Mouse (Mus musculus) monocyte, adult 2 months (primary cell): ENCODE measurements around the gene Ubald1.

ENCODE experiments used
- DNase-seq, 2 experiments: peaks; one replicate each; pipeline ENCODE4 v3.0.0; 2022; ENCODE audit warnings: low spot score in 2 of 2, low read depth in 1 of 2

Gene Ubald1

DNA sequence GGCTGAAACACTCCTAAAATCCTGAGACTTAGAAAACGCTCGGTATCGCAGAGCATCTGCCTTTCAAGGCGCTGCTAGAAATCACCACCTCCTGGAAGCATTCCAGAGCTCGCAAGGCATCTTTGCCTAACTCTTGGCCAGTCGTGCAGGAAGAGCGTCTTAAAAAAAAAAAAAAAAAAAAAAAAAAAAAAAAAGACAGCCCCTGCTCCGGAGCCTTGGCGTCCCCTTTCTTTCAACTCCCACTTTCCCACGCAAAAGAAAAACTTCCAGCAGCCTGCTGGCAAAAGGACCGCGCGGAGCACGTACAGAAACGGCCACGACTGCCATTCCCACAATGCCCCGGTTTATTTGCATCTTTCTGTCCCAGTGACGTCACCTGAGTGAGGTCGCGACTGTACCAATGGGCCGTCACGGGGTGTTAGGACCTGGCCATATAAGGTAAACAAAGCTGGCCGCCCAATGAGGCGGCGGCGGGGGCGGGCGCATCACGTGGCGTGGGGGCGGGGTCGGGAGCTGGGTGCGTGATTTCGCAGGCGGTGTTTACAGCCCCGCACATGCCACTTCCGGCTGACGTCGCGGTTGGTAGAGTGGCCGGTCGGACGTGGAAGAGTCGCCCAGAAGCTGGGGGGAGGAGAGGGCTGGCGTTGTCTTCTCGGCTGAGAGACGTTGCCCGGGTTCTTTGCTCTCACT lies at the start of gene Ubald1:
TSS of gene Ubald1 (minus strand) at position 180 of the 690 bp plus-strand sequence.
- peak; percentile 88 to 91 for DNase-seq

DNA sequence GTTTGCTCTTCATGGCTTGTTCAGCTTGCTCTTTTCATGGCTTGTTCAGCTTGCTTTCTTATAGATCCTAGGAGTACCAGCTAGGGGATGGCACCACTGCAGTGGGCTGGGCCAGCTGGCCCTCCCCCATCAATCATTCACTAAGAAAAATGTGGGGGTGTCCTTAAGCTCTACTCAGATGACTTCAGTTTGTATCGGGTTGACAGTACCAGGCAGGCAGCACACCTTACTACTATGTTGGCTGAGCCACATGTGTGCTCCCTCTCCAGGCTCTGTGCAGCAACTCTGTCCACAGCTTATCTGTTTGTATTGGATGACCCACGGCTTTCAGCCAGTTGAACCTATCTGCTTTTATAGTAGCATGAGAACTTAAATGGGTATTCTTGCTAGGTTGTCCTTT lies 48.4 kb upstream of the Ubald1 start:
- DNase-seq: no peak

DNA sequence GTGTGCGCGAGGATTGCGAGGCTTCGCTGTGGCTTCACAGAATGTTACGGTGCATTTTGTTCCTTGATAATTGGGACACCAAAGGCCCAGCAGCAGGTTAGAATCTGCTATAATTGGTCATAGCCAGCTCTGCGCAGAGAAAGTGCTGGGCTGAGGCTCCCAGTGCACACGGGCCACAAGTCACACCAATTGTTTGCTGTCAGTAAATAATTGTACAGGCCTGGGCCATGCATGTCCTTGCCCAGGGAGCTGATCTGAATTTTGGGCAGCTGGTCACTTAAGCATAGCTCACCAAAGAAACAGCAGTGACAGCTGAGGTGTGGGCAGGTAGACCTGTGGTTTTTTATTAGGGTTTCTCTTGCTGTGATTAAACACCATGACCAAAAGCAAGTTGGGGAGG lies 47.9 kb upstream of the Ubald1 start:
- DNase-seq: no peak

DNA sequence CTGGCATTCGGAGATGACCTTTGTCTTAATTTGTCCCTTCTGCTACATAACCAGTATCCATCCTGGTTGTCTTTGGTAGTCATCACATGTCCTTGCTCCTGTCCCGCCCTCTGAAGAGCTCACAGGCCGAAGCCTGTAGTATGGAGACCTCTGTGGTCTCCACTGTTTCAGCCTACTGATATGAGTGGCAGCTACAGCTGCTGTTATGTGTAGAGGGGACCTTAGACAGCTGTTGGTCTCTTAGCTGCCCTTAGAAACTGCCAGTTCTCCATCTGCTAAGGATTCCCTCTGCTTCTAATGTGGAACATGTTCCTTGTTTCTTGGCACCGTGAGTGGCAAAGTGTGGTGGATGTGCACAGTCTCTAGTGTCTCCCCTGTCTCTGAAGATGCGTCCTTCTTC lies 43.9 kb upstream of the Ubald1 start:
- no peak for DNase-seq

DNA sequence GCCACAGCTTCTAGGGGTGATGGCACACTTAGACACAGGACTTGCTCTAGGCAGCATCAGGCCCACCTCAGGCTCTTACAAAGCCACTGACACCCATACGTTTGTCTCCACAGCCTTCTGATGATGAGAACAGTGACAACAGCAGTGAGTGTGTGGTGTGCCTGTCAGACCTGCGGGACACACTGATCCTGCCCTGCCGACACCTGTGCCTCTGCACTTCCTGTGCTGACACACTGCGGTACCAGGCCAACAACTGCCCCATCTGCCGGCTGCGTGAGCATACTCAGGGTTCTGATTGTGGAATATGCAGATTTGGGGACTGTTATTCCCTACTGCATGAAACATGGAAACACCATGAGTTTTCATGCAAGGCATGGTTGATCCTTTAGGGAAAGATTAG lies 42.4 kb upstream of the Ubald1 start:
- no peak for DNase-seq

DNA sequence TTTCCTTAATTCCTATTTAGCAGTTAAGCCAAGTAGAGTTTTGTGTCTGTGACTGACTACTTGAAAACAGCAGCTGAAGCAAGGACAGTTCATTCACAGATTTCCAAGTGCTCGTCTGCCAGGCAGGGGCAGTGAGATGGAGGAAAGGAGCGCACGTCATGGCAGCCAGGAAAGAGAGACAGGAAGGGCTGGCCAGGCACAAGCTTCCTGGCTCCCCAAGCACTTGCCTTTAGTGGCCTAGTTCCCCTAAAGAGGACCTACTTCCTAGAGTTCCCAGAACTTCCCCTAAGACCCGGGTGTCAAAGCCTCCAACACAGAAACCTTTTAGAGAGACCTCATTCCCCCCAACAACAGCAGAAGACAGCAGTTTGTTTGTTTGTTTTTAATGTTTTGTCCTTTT lies 40.4 kb upstream of the Ubald1 start:
- DNase-seq: no peak

DNA sequence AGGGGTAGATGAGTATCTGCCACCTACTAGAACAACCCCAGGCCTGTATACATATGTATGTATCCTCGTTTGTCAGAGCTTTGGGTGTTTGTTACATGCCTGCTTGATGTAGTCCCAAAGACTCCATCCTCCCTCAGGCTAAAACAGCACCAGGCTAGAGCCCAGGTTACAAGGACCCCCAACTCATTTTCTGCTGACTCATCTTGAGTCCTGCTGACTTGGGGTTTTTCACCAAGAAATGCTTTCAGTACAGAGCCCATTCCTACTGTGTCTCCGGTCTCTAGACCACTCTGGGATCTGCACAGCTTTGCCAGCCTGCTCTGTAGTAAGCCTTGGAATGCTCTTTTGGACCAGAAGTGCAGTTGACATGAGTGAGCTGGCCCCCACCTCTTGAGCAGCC lies 36.5 kb upstream of the Ubald1 start:
- DNase-seq: no peak

DNA sequence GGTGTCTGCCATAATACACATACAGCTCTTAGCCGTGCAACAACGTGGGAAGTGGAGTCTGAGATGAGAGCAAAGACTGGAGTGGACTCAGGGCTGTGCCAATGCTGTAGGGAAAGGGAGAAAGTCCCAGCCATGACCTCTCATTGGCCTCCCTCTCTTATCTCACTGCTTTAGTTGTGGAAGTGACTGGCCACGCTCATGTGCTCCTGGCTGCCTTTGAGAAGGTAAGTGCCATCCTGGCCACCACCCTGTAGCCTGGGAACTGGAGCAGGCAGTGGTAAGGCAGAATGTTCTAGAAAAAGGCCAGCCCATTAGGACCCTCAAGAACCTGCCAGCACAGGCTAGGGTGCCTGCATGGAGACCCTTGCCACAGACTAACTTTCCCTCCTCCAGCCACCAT lies 35.8 kb upstream of the Ubald1 start:
- DNase-seq: no peak

DNA sequence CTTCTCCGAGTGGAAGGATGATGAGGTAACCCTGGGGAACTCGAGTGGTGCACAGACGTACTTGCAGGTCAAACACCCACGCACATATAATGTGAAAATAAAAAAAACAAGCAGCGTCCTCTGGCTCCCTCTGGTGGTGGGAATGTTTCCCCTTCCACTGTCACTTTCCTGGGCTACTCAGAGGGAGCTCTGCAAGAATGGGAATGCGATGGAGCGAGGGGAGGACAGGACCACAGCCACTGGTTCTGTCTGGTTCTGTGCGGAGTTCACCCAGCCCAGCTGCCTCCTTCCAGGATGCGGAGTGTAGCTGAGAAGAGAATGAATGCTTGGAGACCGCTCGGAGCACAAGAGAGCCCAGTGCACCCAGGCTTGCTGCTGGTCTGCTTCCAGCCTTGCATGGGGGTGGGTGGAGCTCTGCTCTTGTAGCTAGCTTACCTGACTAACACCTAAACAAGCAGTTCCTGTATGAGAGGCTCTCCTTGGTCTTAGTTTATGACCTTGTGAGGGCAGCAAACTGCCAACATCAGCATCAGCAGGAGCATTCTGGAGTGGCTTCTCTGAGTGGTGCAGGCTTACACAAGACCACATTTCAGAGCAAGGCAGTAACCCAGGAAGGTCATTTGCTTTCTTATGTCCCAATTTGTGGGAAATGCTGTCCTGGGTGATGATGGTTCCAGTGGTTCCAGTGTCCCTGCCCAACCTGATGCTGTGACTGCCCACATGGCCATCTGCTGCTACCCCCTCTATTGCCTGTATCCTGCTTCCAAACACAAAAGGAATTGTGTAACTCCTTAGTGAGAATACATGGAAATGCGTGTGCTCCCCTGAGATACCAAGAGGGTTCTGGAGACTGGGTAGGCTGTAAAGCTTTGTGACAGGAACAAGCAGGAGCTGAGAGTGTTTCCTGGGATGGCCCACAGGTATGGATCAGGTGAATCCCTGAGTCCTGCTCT lies 33.9 kb upstream of the Ubald1 start:
- DNase-seq: peak; percentile 54 to 78

DNA sequence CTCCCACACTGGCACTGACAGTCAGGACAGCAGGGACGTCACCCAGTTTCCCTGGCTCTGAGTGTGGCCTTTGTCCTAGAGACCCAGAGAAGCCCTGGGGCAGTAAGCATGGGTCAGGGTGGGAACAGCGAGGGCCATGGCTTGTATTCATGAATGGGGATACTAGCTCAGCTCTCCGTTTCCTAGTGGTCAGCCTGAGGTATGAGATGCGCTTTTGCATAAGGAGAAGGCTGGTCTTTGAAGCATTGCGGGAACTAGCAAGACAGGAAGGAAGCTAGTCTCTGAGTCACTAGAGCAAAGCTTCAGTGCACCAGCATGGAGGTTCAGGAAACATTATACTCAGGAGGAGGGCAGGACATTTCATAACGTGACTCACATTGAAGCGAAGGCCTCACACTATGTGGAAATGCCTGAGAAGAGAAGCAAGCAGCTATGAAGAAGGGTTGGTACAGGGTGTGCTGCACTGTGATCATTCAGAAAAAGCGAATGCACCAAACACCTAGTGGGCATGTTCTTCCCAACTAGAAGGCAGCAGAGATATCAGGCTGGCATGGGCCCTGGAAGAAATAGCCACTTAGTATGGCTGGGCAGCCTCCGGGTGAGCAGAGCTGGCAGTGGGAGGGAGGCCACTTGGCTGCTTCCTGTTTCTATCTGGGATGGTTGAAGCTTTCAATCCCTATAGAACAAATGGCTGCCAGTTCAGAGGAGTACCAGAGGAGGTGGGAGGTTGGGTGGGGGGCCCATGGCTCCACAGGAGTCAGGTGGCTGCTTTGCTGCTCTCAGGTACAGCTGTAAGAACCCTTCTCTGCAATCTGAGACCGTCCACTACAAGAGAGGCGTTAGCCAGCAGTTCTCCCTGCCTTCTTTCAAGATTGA lies 33.0 kb upstream of the Ubald1 start:
- DNase-seq: peak; percentile 41 to 49

DNA sequence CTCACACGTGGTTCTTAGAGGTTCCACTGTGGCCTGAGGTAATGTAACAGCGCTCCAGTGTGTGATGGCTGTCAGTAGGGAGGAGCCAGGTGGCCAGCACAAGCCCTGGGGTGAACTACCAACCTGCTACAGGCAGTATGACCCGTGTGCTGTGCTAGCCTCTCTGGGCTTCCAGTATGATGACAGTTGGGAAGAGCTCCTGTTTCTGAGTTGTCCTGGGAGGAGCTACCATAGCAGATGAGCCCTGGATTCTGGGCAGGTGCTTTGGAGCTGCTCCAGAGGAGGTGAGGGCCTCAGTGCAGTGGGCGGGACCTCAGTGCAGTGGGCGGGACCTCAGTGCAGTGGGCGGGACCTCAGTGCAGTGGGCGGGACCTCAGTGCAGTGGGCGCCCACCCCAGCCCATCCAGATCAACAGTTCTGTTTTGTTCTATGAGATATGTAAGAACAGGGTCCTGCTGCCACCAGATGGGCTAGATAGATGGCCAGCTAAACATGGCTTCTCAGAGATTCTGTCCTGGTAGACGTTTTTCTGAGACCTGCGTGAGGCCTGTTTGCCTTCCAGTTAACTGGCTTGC lies 32.0 kb upstream of the Ubald1 start:
- DNase-seq: no peak

DNA sequence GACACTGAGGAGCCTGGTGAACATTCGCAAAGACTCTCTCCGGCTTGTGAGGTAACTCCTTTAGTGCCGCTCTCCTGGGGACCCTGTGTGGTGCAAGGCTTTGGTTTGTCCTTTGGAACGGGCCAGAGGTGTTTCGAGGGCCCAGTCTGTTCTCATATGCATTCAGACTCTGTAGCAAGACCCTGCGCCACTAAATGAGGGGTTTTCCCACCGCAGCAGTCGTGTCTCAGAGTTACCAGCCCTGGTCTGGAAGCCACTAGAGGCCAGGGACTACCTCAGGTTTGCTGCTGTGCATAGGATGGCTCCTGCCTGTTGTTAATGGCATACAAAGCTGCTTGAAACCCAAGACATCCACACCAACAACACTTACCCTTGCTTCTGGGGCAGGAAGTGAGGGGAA lies 30.6 kb upstream of the Ubald1 start:
- no peak for DNase-seq

DNA sequence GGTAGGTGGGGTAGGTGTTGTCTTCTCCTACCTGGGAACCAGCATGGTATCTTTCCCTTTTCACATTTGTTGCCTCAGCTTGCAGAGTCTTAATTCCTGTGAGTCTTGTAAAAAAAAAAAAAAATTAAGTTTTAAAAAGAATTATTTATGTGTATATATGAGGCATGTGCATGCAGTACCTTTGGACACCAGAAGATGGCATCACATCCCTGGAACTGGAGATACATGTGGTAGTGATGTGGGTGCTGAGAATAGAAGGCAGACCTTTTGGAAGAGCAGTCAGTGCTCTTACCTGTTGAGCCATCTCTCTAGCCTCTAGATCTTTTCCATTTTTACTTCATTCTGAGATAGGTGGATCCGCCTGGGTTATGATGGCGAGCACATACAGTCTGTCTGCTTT lies 29.6 kb upstream of the Ubald1 start:
- DNase-seq: no peak

DNA sequence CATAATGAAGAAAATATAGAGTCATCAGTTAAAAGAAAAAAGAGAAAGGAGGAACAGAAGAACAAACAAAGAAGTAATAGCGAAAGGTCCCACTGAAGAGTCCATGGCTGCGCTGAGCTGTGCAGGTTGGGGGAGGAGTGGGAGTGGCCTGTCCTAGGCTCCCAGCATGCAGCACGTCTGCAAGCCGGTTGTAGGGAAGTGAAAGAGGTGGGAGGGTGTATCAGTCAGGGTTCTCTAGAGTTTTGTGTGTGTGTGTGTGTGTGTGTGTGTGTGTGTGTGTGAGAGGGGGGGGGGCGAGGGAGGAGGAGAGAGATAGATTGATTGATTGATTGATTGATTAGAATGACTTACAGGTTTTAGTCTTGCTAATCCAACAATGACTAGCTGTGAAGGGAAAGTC lies 27.9 kb upstream of the Ubald1 start:
- no peak for DNase-seq

DNA sequence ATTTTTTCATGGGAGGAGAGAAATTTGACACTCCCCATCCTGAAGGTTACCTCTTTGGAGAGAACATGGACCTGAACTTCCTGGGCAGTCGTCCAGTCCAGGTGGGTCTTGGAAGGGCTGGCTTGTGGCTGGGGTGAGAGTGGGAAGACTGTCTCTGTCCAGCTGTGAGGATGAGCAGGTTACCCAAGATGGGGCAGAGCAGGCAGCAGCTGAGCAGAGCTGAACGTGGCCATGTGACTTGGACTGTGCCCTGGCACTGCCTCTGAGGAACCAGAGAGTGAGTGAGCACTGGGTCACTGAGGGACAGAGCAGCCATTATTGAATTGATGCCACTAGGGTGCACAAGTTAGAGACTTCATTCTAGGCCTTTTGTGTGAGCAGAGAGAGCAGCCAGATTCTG lies 27.3 kb upstream of the Ubald1 start:
- no peak for DNase-seq

DNA sequence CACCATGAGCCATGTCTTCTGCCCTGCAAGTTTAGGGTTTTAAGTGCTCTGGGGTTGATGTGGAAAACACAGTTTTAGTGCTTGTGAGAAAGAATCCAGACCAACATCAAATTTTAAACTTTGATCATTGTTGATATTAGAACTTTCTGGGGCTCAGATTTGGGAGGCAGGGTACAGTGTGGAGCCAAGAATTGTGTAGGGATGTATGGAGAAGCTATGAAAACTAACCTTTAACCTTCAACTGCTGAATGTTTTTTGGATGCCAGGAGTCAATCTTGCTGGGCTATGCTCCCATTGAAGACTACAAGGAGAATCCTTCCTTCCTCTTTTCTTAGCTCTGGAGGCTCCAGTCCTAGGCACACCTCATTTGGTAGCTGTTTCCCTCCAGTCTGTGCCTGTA lies 26.4 kb upstream of the Ubald1 start:
- no peak for DNase-seq

DNA sequence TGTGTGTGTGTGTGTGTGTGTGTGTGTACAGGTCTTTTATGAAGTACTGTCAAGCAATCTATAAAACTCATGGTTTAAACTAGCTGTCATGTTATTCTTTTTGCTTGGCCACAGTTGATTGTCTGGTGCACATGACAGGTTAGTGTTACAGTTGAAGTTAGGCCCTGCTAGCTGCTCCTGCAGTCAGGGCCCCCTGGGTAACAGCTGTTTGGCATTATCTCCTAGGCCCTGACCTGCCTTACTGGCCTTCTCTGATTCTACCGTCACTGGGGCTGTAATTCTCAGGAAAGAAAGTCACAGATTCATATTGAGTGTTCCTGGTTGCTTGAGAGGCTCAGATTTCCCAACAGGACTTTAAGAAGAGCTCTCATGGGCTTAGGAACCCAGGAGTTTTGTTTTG lies 25.5 kb upstream of the Ubald1 start:
- no peak for DNase-seq

DNA sequence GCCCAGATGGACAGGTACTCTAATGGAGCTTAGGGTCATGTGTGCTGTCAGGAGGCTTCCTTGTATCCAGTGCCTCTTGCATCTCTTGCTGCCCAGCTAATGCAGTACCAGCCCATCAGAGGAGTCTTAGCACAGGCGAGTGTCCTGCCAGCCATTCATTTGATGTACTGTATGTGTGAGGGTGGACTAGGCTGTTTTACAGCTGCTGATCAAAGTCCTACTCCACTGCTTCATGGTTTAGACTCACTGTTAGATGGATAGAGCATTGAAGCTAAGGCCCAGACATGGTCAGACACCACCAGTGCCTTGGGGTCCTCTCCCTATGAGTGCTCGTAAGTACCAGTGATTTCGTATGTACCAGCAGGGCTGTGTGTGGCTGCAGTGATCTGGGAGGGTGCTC lies 24.8 kb upstream of the Ubald1 start:
- no peak for DNase-seq

DNA sequence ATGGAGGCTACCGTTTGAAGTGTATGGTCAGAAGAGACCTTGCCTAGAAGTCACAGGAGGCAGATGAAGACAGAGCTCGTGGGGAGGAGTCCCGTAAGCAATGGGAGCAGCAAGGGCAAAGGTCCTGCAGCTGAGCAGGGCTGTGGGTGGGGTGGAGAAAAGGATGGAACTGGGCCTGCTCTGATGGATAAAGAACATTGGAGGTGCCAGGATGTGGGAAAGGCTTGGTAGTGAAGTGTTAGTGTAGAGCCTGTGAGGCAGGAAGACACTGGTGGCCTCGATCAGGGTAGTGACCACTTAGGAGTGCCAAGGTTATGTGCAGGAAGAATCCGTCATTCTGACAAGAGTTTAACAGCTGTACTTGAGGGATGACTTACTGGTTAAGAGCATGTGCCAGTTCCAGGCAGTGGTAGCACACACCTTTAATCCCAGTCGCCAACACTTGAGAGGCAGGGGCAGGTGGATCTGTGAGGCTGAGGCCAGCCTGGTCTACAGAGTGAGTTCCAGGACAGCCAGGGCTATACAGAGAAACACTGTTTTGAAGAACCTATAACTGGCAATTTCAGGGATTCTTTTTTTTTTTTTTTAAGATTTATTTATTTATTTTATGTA lies 23.5 kb upstream of the Ubald1 start:
- DNase-seq: no peak

DNA sequence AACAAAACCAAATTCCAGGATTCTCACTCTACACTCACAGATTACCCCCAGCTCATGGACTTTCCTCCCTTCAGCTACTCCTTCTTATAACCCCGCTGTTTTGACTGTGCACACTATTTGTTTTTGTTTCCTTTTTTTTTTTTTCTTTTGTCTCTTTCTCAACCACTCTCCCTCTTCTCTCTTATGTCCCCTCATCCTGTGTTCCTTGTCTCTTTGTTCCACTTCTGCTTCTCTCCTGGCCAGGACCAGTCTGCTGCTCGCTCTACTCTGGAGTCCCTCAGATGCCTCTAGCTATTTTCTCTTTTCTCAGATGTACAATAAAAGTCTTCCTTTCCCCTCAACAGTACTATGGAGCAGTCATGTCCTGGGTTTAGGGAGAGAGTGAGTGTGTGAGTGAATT lies 22.3 kb upstream of the Ubald1 start:
- no peak for DNase-seq

DNA sequence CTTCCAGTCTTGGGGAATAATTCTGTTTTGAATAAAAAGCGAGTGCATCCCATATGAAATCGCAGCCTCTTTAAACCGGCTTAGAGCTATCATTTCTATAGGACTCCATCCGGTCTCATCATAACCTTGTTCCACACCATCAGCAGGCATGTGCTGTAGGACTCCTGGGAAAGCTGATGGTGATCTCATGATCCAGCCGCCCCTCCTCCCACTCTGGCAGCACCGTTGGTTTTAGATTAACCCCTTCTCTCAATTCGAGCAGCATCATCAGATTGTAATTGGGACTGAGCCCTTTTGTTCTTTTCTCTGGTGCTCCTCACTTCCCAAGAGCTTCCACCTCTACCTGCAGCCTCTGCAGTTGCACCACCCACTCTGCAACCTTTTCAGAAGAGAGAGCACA lies 21.1 kb upstream of the Ubald1 start:
- DNase-seq: no peak
